Mouse (Mus musculus): ENCODE measurements around the gene Fam214a.

- no peak for TF ChIP-seq GATA1 (IDR thresholded peaks at IDR 0.05; ENCODE audit: borderline replicate concordance, low read length)
- TF ChIP-seq FLI1 (IDR thresholded peaks at IDR 0.05; ENCODE audit: low read length), result no peak
Observed at GRCm38 (mm10) chr9:75072361-75072760, 119.7 kb downstream of the Fam214a start.
